Mouse (Mus musculus) sigmoid colon, adult 10 weeks (tissue): ENCODE data around the gene Btbd19. TPM values are rescaled to one million over a fixed set of nuclear protein-coding genes. Genes with fewer than 3 reads are reported as not detected.

Experiments
- polyA plus RNA-seq: library from polyadenylated mRNA; stranded (reverse); fragments of 350-450 nt; fragmentation: Illumina TruSeq; extraction: RNeasy Lipid Tissue Mini Kit (QIAGEN cat#74804); gene quantifications from one replicate; pipeline ENCODE4 v1.2.3, GENCODE M21; 2014; ENCODE audit warnings: low read depth, low replicate concordance

The Btbd19 gene
- polyA plus RNA-seq: 2.7 TPM

DNA sequence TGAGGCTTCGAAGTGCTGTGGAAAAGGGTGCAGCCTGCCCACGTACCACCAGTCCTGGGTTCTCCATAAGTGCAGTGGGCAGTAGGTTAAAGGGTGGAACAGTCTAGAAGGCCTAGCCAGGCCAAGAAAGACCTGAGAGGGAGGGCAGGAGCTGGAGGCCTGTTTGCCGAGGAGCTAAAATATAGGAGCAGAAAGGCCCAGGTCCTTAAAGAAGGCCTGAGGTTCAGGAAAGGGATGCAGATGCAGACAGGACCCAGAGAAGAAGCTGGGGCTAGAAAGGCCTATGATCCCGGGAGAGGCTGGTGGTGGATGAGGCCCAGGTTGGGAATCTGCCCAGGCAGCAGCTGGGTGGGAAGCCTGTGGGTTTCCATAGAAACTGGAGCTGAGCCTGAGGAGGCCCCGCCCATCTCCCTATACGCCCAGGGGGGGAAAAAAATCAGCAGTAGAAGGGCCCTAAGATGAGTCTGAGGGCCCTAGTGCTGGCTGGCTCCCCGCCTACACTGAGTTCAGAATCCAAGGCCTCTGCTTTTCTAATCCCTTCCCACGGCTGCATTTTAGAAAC lies at the start of gene Btbd19:
TSS of gene Btbd19 (minus strand) at position 378 of the 562 bp plus-strand sequence.

DNA sequence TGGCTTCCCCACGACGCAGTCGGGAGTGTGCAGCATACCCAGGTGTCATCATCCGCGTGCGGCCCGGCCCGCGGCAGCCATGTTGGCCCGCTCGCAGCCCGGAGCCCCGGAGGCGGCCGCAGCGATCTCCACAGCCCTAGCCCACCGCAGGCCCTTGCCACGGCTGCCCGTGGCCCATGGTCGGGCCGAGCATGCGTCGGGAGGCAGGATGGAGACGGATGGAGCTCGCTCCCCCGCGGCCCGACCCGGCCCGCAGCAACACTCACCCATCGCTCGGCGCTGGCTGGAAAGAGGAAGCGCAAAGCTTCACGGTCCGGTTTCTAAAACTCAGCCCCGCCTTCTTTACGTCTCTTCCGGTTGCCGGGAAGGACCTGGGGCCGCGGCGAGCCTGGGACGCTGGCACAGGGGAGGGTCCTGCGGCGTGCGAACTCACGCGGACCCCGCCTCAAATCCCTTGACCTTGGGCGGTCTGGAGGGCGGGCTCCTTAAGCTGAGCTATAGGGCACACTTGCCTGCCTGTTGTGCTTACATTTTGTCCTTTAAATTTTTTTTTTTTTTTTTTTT lies 30.3 kb upstream of the Btbd19 start, which contains the start of gene Rps8:
TSS of gene Rps8 (minus strand) at position 452 of the 564 bp plus-strand sequence.

DNA sequence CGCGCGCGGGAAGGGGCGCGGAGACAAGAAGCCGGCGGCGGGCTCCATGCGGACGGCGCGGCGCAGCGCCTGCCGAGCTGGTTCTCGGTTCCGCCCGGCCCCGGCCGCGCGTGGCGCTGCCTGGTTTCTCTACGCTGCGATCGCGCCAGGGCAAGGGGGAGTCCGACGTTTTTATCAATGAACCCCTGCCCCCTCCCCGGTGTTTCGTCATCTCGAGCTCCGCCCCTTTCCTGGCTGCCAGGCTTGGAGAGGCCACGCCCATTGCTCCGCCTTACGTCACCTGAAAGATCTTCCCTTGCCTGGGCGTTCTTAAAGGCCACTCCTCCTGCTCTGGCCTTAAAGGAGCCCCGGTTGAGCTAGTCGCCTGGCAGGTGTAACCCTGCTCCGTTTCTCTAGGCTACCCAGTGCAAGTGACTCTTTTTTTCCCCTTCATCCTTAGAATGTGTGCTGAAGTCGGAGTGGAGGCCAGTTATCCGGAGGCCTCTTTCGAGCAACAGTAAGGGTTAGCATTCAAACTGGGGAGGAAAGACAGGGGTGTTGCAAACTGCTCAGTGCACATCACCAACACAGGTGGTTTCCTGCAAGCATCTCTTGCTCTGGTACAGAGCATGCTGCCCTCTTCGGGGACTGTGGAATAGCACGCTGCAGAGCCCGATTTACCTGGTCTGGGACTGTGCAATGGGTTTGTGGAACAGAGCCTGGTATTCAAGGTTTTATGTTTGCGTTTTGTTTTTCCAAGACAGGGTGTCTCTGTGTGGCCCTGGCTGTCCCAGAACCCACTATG lies 8.5 kb upstream of the Btbd19 start, which contains the start of gene Plk3:
TSS of gene Plk3 (minus strand) at position 147 of the 784 bp plus-strand sequence.

DNA sequence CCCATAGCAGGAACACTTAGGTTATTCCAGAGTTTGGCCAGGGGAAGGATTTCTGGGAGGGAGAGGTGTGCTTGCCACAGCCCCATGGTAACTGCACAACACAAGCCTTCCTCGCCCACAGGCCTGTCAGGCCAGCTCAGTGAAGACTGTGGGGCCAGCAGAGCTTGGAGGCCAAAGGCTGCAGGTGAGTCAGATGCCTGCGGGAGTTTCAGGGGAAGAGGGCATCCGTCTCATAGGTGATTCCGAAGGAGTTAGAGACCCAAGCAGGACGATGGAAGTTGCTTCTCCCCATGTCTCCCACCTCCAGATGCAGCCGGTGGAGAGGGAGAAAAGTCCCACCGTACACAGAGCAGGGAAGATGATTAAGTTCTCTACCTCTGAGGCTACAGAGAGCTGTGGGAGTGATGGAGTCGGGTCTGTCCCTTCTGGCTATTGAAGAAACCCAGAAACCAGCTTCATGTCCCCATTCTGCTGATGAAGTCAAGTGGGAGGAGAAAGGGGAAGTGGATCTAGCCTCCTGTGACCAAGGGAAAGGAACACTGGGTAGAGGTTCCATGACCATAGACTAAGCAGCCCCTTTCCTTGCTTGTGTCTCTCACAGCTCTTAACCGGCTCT lies 1.3 kb upstream of the Btbd19 start, which contains the start of gene Tctex1d4:
TSS of gene Tctex1d4 (plus strand) at position 120 of the 616 bp plus-strand sequence.

DNA sequence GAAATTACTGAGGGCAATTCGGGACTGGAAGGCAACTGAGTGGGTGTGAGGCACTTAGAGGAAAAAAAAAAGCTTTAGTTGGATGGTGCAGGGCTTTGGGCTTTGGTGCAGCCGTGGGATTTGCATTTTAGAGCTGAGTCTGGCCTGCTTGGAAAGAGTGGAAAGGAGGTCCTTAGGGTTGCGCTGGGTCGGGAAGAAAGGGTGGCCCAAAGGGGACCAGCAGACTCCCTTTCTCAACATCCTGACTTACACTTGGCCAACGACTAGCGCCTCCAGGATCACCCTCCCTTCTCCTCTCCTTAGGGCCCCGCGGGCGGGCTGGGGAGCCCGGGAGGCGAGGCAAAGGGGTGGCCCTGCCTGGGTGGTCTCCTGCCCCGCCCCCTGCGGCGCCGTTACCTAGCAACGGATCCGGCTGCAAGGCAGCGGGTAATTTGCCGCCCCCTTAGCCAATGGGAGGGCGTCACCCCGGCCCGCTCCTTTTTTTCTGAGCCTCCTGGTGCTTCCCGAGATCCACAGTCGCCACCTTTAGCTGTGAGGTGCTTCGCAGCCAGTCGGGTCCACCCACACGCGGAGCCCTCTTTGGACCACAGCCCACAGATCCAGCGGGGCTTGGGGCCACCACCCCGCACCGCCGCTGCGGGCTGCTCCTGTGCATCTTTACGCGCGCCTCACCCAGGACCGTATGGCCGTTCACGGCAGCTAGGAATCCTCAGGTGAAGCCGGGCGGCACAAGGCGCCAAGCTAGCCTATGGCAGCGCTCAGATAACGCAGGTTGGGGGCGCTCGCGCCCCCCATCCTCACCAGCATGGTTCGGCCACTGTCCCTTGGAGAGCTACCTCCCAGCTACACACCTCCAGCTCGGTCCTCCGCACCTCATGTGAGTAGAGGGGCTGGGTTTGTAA lies 29.7 kb downstream of the Btbd19 start, which contains the start of gene Ptch2:
TSS of gene Ptch2 (plus strand) at position 525 of the 902 bp plus-strand sequence.

Other genes with a start within 250 kb of the Btbd19 start
- gene Zswim5, start 248.3 kb downstream of the Btbd19 start, polyA plus RNA-seq: 2.4 TPM
- gene Urod, start 131.3 kb downstream of the Btbd19 start, polyA plus RNA-seq: 7.3 TPM
- 15.8 TPM for gene Hectd3, start 130.4 kb downstream of the Btbd19 start, polyA plus RNA-seq
- gene Eif2b3, start 106.3 kb downstream of the Btbd19 start, polyA plus RNA-seq: 14.4 TPM
- not detected for gene Ptch2, start 29.6 kb downstream of the Btbd19 start, polyA plus RNA-seq
- not detected for gene Tctex1d4, start 1.1 kb upstream of the Btbd19 start, polyA plus RNA-seq
- 2.1 TPM for gene Plk3, start 8.2 kb upstream of the Btbd19 start, polyA plus RNA-seq
- 161 TPM for gene Rps8, start 30.5 kb upstream of the Btbd19 start, polyA plus RNA-seq
- 2.1 TPM for gene Kif2c, start 56.9 kb upstream of the Btbd19 start, polyA plus RNA-seq
- 0.57 TPM for gene Tmem53, start 126.2 kb upstream of the Btbd19 start, polyA plus RNA-seq
- gene Armh1, start 126.4 kb upstream of the Btbd19 start, polyA plus RNA-seq: not detected